Mouse (Mus musculus): ENCODE results near the gene Litaf. TPM values are rescaled to one million over a fixed set of nuclear protein-coding genes. Genes with fewer than 3 reads are reported as not detected.
"Not testable (repeated sequence)": the region's sequence is repeated elsewhere in the genome, so short reads cannot be mapped to it uniquely, and the experiment has no call there.

Litaf gene
- polyA plus RNA-seq, 1 experiment from 2014 or later = 122 TPM

DNA sequence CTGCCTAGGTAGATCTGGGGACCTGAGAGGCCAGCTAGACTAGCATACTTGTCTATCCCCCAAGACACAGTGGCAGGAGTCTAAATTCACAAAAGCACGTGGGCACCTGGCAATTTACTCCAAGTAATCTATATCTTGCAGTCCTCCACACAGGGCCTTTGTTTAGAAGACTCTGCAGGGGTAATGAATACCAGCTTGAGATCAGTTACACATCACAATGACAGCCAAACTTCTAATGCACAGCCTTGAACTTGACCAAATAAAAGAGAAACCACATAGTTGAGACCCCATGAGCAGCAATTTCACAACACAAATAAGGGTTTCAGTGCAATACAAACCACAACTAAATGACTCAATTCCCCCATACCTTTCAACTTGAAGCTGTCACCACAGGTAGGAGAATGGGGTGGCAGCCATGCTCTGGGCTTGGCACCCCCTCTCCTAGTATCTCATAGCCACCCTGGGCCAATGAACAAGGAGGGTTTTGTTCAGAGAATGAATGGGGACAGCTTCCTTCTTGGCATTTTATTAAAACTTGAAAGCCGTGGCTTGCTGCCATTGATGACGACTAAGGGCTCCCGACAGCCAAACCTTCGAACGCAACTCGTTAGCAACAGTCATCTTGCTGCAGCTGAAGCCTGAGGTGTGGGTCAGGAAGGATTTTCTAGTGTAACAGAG, 107.1 kb downstream of the Litaf start:
- Histone ChIP-seq H3K27ac (no peak overlapping the region), H3K36me3 (peaks cover 73% of the 10 kb centered on the region)

DNA sequence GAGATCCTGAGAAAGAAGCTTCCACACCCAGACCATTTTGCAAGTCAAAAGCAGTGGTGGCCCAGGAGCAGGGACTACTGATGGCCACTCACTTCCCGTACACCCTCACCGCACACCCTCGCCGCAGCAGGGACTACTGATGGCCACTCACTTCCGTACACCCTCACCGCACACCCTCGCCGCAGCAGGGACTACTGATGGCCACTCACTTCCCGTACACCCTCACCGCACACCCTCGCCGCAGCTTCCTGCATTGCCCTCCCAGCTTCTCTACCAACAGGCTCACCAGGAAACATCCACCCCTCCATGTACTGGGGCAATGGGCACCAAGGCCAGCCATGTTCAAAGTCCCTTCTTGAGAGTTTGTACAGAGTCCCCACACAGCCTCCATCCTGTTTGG, 107.7 kb downstream of the Litaf start:
- not testable (repeated sequence) for H3K4me2 ChIP-seq; H3K4me3 ChIP-seq (replicated peaks); H3K9me3 ChIP-seq (replicated peaks); H3K4me1 ChIP-seq; H3K27me3 ChIP-seq; H3K9ac ChIP-seq; ATAC-seq (replicated peaks; ENCODE audit: low FRiP score); H3K27ac ChIP-seq
- 95% methylated on average over 12 of the region's 12 CpGs for WGBS
- peaks cover 67% of the 10 kb centered on the region for H3K36me3 ChIP-seq

More for the DNA sequence above, 107.1 kb downstream of the Litaf start:
- no peak overlapping the region for H3K9ac ChIP-seq
- no peak overlapping the region for H3K4me2 ChIP-seq
- ATAC-seq (replicated peaks; ENCODE audit: low FRiP score) = no peak
- H3K9me3 ChIP-seq (replicated peaks) = no peaks in the 10 kb centered on the region
- H3K27me3 ChIP-seq = no peaks in the 10 kb centered on the region
- H3K4me1 ChIP-seq = 0 out of 2 replicates have a peak, but pooled peaks cover 10% of the 10 kb centered on the region
- whole genome bisulfite sequencing = 85% methylated on average over 7 of the region's 7 CpGs
- no peak overlapping the region for H3K4me3 ChIP-seq (replicated peaks)

DNA sequence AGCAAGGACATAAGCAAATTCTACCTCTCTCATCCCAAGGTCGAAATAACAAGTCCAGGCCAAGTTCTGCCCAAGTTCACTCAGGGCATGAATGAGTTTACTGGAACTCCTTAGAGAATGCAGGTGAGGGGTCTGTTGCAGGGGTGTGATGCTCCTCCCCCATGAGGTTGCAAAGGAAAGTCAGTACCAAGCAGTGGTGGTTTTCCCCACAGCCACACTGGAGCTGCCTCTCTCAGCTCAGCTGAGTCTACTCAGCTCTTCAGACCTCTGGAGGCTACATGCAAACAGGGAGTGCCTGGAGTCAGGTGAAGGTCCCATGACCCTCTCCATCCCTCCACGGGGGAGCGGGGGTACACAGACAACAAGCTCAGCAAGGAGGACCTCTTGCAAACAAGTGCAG, 108.2 kb downstream of the Litaf start:
- H3K4me2 ChIP-seq = no peak overlapping the region
- H3K9ac ChIP-seq = no peak overlapping the region
- H3K27me3 ChIP-seq = no peaks in the 10 kb centered on the region
- H3K27ac ChIP-seq = no peak overlapping the region
- H3K4me1 ChIP-seq = 0 out of 2 replicates have a peak, but pooled peaks cover 10% of the 10 kb centered on the region
- H3K9me3 ChIP-seq (replicated peaks) = no peaks in the 10 kb centered on the region
- no peak for ATAC-seq (replicated peaks; ENCODE audit: low FRiP score)
- peaks cover 62% of the 10 kb centered on the region for H3K36me3 ChIP-seq
- WGBS = 83% methylated on average over 3 of the region's 3 CpGs
- no peak overlapping the region for H3K4me3 ChIP-seq (replicated peaks)

DNA sequence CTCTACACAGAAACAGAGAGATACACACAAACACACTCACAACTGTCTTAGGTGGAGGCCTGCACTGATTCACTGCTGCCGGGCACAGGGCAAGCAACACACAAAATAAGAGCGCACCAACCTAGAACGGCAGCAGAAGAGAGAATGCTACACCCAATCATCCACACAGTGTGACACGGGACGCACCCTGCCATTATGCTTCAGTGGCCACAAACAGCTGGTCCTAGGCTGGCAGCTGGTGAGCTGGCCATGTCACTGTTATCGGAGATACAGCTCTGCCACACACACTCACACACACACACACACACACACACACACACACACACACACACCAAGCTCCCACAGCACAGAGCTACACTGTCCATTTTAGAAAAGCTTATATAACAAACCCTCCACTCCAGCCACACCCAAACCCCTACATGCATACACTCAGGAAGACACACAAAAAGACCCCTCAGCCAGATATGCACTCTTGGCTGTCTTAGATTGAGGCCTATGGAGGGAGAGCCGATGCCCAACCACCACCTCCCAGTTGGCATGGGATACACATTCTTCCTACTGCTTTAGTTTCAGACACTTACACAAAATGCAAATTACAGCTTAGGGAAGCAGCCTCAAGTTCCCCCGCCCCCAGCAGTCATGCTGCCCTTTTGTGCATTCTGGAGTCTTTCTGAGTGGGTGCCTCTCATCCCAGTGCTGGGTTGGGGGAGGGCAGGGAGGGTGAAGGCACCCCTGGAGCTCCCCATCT, 108.8 kb downstream of the Litaf start:
- H3K9ac ChIP-seq = no peak overlapping the region
- peaks cover 55% of the 10 kb centered on the region for H3K36me3 ChIP-seq
- no peak; the same call in 1 of the 2 replicates for ATAC-seq (replicated peaks; ENCODE audit: low FRiP score)
- H3K27ac ChIP-seq = no peak overlapping the region
- H3K4me2 ChIP-seq = no peak overlapping the region
- H3K4me1 ChIP-seq = 0 out of 2 replicates have a peak, but pooled peaks cover 10% of the 10 kb centered on the region
- H3K4me3 ChIP-seq (replicated peaks) = no peak overlapping the region
- H3K27me3 ChIP-seq = no peaks in the 10 kb centered on the region
- H3K9me3 ChIP-seq (replicated peaks) = no peaks in the 10 kb centered on the region
- WGBS = 80% methylated on average over 8 of the region's 8 CpGs

DNA sequence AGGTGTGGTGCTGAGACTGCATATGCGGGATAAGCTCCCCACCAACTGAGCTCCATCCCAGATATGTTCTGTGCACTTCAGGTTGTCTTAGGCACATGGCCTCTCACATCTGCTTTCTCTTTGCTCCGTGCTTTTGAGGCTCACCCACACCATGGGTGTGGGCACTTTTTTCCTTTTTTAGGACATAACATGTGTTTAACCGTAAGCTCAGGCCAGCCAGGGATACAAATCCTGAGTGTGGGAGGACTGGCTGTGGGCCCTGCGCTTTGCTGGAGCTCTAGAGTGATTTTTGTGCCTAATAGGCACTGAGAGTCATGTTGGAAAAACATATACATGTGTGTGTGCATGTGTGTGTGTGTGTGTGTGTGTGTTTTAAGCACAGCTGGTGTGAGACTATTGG, 110.9 kb downstream of the Litaf start:
- no peak for ATAC-seq (replicated peaks; ENCODE audit: low FRiP score)
- no peaks in the 10 kb centered on the region for H3K9me3 ChIP-seq (replicated peaks)
- H3K27me3 ChIP-seq = no peaks in the 10 kb centered on the region
- H3K4me1 ChIP-seq = 0 out of 2 replicates have a peak, but pooled peaks cover 10% of the 10 kb centered on the region
- no peak overlapping the region for H3K4me2 ChIP-seq
- H3K36me3 ChIP-seq = peaks cover 34% of the 10 kb centered on the region
- WGBS = 87% methylated on average over 4 of the region's 4 CpGs
- H3K27ac ChIP-seq = no peak overlapping the region
- no peak overlapping the region for H3K9ac ChIP-seq
- H3K4me3 ChIP-seq (replicated peaks) = no peak overlapping the region

DNA sequence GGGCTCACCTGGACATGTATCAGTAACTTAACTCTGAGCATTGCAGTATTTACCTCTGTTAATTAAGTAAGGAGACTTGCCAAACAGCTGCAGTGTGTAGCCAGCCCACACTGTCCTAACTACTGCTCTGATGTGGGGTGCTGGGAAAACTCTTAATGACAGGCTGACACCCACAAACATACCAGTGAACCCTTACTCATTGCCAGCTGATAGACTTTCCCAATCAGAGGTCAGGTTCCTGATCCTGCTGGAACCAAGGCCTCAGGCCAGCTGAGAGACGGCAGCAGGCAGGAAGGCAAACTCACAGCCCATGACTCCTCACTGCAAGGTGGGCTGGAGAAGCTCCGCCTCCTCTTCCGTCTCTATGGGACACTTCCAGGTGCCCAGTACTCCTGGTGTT, 113.1 kb downstream of the Litaf start:
- WGBS = 81% methylated on average over 3 of the region's 3 CpGs

DNA sequence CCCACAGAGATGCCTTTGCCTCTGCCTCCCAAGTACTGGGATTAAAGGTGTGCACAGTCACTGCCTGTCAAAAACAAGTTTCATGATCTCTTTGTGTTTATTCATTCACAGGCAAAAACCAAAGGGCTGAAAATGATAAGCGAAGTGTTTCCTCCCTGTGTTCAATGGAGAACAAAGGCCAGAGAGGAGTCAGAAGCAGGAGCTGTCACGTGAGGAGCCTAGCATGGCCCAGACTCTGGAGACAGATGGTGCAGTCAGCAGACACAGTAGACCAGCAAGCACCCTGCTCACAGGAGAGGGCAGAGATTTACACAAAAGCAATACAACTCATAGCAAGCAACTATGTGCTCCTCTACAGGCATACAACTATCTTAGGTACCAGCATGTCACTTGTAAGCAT, 113.9 kb downstream of the Litaf start:
- H3K4me2 ChIP-seq = no peak overlapping the region
- WGBS = 64% methylated on average over 2 of the region's 2 CpGs
- 0 out of 2 replicates have a peak, but pooled peaks cover 5% of the 10 kb centered on the region for H3K4me1 ChIP-seq
- peaks cover 11% of the 10 kb centered on the region; the same call in 1 of the 2 replicates for H3K36me3 ChIP-seq
- H3K27ac ChIP-seq = no peak overlapping the region
- no peak for ATAC-seq (replicated peaks; ENCODE audit: low FRiP score)
- H3K27me3 ChIP-seq = no peaks in the 10 kb centered on the region
- H3K4me3 ChIP-seq (replicated peaks) = no peak overlapping the region
- H3K9me3 ChIP-seq (replicated peaks) = no peaks in the 10 kb centered on the region
- H3K9ac ChIP-seq = no peak overlapping the region

More for the DNA sequence above, 113.1 kb downstream of the Litaf start:
- Histone ChIP-seq H3K36me3 (peaks cover 12% of the 10 kb centered on the region; the same call in 1 of the 2 replicates), H3K9ac (no peak overlapping the region), H3K27ac (no peak overlapping the region), H3K4me2 (no peak overlapping the region), H3K9me3 (replicated peaks) (no peaks in the 10 kb centered on the region), H3K4me3 (replicated peaks) (no peak overlapping the region), H3K27me3 (no peaks in the 10 kb centered on the region), H3K4me1 (0 out of 2 replicates have a peak, but pooled peaks cover 8% of the 10 kb centered on the region)
- ATAC-seq (replicated peaks; ENCODE audit: low FRiP score) = no peak

DNA sequence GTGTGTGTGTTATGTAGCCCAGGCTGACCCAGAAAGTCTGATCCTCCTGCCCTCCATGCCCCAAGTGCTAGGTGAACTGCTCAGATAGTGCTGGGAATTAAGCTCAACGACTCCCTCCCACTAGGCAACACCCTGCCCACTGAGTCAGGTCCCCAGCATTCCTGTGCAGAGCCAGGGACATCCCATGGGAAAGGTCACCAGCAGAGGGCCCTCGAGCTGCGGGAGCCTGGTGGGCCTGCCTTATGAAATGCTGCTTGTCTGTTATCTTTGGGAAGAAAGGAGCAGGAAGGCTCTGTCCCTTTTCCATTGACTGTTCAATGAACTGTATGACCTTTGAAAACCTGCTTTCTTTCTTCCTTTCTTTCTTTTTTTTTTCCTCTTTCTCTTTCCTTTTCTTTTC, 114.4 kb downstream of the Litaf start:
- no peak for ATAC-seq (replicated peaks; ENCODE audit: low FRiP score)
- H3K27me3 ChIP-seq = no peaks in the 10 kb centered on the region
- peaks cover 11% of the 10 kb centered on the region; the same call in 1 of the 2 replicates for H3K36me3 ChIP-seq
- no peak overlapping the region for H3K4me3 ChIP-seq (replicated peaks)
- H3K9ac ChIP-seq = no peak overlapping the region
- no peak overlapping the region for H3K4me2 ChIP-seq
- 14% methylated on average over 3 of the region's 3 CpGs for WGBS
- H3K9me3 ChIP-seq (replicated peaks) = no peaks in the 10 kb centered on the region
- 0 out of 2 replicates have a peak, but pooled peaks cover 1% of the 10 kb centered on the region for H3K4me1 ChIP-seq
- no peak overlapping the region for H3K27ac ChIP-seq

DNA sequence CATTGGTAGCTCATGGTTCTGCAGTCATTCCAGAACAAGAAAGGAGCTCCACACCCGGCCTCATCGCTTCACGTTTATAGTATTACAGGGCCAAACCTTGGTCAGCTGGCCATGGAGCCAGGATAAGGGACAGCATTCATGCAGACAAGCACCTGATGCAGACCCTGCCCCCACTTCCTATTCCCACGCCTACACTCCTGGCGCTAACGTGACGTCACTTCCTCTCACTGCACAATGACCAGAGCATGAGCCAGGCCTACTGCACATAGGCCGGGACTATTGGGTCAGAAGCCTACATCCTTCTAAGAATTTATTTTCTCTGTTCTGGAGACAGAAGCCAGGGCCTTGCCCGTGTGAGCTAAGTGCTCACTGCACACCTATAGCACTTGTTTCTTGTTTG, 115.4 kb downstream of the Litaf start:
- no peak overlapping the region for H3K4me2 ChIP-seq
- H3K9me3 ChIP-seq (replicated peaks) = no peaks in the 10 kb centered on the region
- H3K27ac ChIP-seq = no peak overlapping the region
- H3K4me1 ChIP-seq = no peaks in the 10 kb centered on the region
- H3K9ac ChIP-seq = no peak overlapping the region
- H3K36me3 ChIP-seq = 0 out of 2 replicates have a peak, but pooled peaks cover 3% of the 10 kb centered on the region
- WGBS = 80% methylated on average over 9 of the region's 9 CpGs
- H3K27me3 ChIP-seq = no peaks in the 10 kb centered on the region
- no peak for ATAC-seq (replicated peaks; ENCODE audit: low FRiP score)
- H3K4me3 ChIP-seq (replicated peaks) = no peak overlapping the region

DNA sequence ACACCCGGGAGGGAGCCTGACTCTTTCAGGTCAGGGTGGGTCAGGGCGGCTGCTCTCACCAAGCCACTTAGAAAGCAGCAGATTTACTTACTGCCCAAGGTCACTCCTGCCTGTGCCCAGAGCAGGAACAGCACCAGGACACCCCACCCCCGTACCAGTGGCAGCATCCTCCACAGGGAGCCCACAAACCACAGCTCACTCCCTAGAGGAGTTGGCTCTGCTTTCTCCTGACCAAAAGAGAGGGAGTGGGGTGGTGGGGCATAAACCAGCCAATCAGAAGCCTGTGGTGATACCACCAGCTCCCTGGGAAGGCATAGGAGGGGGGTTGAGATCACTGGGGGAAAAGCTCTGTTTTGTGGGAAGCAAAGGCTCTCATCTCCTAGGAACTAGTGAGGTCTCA, 118.2 kb downstream of the Litaf start:
- Histone ChIP-seq H3K4me1 (no peaks in the 10 kb centered on the region), H3K27me3 (no peaks in the 10 kb centered on the region), H3K9me3 (replicated peaks) (no peaks in the 10 kb centered on the region), H3K4me2 (no peak overlapping the region), H3K27ac (no peak overlapping the region), H3K9ac (no peak overlapping the region), H3K4me3 (replicated peaks) (no peak overlapping the region), H3K36me3 (no peaks in the 10 kb centered on the region)
- no peak for ATAC-seq (replicated peaks; ENCODE audit: low FRiP score)
- 23% methylated on average over 3 of the region's 3 CpGs for WGBS

DNA sequence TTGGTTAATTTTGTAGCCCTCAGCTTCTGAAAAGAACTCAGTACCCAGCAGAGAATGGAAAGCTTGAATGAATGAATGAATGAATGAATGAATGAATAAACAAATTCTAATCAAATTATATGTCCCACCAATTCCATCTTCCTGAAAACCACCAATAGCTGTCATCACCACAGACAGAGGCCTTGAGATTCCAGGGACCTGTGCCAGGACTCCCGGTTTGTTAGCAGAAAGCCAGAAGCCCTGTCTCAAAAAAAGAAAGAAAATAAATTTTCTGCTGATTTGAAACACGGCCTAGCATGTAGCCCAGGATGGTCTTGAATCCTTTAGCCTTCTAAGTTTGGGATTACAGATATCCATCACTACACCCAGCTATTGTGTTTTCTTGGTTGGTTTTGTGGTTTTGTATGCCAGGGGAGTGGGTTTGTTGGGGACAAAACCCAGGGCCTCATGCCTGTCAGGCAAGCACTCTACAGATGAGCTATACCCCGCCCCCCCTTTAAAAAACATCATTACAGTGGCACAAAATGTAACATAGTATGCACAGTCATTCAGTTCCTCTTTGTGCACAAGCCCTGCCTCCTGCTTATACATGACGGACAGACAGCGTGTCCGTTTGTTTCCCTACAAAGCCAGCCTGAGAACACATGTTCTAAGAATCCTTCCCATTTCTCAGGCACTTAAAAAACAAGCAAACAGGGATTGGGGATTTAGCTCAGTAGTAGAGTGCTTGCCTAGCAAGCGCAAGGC, 120.4 kb downstream of the Litaf start:
- ATAC-seq (replicated peaks; ENCODE audit: low FRiP score) = no peak
- Histone ChIP-seq H3K27ac (no peak overlapping the region), H3K27me3 (no peaks in the 10 kb centered on the region), H3K9me3 (replicated peaks) (no peaks in the 10 kb centered on the region), H3K9ac (no peak overlapping the region), H3K4me2 (no peak overlapping the region), H3K36me3 (no peaks in the 10 kb centered on the region), H3K4me1 (no peaks in the 10 kb centered on the region), H3K4me3 (replicated peaks) (no peak overlapping the region)
- 79% methylated on average over 7 of the region's 7 CpGs for WGBS

DNA sequence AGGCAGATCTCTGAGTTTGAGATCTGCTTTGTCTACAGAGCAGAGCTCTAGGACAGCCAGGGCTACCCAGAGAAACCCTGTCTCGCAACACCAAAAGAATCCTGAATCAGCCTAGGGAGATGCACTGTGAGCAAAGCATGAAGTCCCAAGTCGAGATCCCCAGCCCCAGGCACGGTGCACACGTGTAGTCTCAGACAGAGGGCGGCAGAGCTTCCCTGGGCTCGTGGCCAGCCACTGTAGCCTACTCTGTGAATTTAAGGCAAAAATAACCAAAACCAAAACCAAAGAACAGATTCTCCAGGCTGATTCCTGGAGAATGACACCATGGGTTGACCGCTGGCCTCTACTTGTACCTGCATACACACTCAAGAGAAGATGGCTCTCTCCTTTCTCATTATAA, 121.4 kb downstream of the Litaf start:
- H3K9ac ChIP-seq = no peak overlapping the region; the same call in 1 of the 2 replicates
- WGBS = 77% methylated on average over 7 of the region's 7 CpGs
- H3K27ac ChIP-seq = no peak overlapping the region
- no peak for ATAC-seq (replicated peaks; ENCODE audit: low FRiP score)
- no peaks in the 10 kb centered on the region for H3K27me3 ChIP-seq
- no peak overlapping the region for H3K4me2 ChIP-seq
- no peaks in the 10 kb centered on the region for H3K36me3 ChIP-seq
- H3K4me3 ChIP-seq (replicated peaks) = no peak overlapping the region
- H3K4me1 ChIP-seq = no peaks in the 10 kb centered on the region
- H3K9me3 ChIP-seq (replicated peaks) = no peaks in the 10 kb centered on the region
